Mouse (Mus musculus) skeletal muscle tissue, adult 2 months (tissue): Measurements from ENCODE around the gene Samd8.
A peak's percentile ranks its signal among the peaks of the same experiment; 100 is the strongest.

Experiments
- DNase-seq: peaks from one replicate; pipeline ENCODE4 v3.0.0-alpha.2; 2012; ENCODE audit warnings: low read depth, low spot score

Gene Samd8

GRCm38 (mm10) chr14:21750008-21750880, at the start of gene Samd8:
Gene Samd8 (plus strand): TSS chr14:21750531.
- peak; percentile 88 for DNase-seq

DNA sequence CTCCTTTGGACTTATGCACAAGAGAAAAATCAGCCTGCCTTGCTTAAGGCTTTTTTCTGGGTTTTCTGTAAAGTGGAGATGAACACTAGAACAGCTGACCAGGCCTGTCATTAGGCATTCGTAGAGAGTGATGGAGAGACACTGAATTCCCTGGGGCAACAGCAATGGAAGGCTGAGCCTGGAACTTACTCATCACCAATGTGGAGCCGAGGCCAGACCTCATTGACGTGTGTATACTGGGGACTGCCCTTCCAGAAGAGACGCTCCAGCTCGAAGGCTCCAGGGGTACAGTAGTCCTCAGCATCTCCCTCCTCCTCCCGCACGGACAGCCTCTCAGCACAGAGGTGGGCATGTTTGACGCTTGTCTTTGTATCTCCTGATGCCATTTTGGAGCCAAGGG, 47.6 kb upstream of the Samd8 start:
- DNase-seq: no peak

- no peak for DNase-seq
Measured at GRCm38 (mm10) chr14:21703255-21703654, 47.1 kb upstream of the Samd8 start.

DNA sequence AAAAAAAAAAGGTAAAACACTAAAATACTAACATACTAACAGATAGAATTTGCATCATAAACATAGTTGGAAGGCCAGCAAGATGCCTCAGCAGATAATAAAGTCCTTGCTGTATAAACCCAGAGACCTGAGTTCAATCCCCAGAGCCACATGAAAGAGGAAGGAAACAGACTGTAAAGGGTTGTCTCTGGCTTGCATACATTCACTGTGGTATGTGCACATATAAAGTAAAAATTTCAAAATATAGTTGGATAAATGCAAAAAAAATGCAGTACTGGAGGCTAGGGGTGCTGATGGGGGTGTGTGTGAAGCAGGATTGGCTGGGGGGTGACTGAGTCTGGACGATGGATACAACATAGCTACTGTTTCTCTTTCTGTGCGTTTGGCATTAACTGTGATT, 44.9 kb upstream of the Samd8 start:
- DNase-seq: no peak

DNA sequence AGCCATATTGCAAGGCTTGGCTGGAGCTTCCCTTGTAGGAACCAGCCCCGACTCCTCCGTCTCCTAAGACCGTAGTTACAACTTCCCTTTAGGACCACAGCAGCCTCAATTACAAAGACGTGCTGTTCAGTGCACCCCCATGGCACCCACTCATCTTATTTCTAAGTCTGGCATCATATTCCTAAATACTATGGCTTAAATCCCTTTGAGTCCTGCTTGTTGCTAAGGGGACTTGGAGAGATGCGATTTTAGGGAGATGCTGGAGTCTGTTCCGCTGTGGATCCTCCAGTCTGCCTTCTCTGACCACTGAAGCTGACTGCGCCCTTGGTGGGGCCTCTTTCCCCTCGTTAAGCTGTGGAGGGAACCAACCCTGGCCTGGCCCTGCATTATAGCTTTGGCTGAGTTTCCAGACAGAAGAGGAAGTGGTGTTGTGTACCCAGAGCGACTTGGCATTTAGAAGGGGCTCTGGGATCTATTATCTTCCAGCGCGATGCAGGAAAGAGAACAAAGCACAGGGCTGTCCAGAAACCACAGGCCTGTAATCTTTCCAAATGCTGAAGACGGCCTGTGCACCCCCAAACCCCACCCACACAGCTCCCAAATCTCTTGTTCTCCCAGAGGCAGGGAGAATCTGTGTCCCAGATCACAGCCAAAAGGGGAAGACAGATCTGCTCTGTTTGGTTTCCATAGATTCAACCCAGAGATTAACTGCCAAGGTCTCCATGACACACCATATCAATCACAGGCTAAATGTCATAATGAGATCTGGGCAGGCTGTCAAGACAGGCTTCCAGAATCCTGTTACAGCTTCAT, 43.4 kb upstream of the Samd8 start:
- peak; percentile 65 for DNase-seq

- DNase-seq: no peak
Measured at GRCm38 (mm10) chr14:21709545-21709944, 40.8 kb upstream of the Samd8 start.

DNA sequence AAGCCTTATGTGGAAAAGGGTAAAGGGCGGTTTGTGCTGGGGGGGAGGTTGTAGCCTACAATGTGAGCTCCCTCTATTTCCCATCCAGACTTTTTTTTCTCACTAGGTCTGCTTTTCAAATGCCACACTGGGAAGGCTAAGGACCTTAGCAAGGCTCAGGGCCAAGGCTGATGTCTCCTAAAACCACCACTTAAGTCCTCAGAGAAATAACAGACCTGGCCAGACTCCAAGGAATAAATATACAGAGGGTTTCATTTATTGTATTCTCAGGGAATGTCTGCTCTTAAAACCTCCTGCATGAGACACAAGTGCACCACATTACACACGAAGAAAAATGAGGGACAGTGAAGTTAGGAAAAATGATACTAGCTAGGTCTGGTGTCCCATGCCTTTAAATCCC, 39.1 kb upstream of the Samd8 start:
- DNase-seq: no peak

DNA sequence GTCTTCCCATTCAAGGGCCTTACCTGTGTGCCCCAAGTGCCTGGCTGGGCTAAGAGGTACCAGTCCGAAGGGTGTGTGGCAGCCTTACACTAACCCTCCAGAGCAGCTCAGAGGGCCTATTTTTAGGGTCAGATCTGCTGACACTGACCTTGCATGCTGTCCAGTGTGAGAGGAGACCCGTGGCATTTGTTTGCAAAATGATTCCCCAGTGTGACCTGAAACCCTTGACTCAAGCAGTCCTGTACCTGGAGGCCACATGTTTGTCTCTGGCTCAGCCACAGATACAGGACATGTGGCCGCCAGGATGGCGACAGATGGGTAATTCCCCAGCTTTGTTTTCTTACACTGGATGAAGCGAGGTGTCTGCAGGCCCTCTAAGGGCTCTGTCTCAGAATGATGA, 35.8 kb upstream of the Samd8 start, which contains the start of gene Dupd1:
Gene Dupd1 (minus strand): TSS at position 91 of the 400 bp plus-strand sequence.
- peak; percentile 83 for DNase-seq

- no peak for DNase-seq
Measured at GRCm38 (mm10) chr14:21719646-21720383, 30.5 kb upstream of the Samd8 start.

- DNase-seq: no peak
Measured at GRCm38 (mm10) chr14:21720430-21721205, 29.7 kb upstream of the Samd8 start.

GRCm38 (mm10) chr14:21722021-21722698, 28.2 kb upstream of the Samd8 start:
- DNase-seq: no peak

GRCm38 (mm10) chr14:21729031-21729732, 21.1 kb upstream of the Samd8 start:
- peak; percentile 72 for DNase-seq

GRCm38 (mm10) chr14:21729936-21730335, 20.4 kb upstream of the Samd8 start:
- no peak for DNase-seq

GRCm38 (mm10) chr14:21733131-21733905, 17.0 kb upstream of the Samd8 start:
- DNase-seq: no peak

- no peak for DNase-seq
Measured at GRCm38 (mm10) chr14:21740345-21740744, 10.0 kb upstream of the Samd8 start.

- DNase-seq: no peak
Measured at GRCm38 (mm10) chr14:21741314-21741713, 9.0 kb upstream of the Samd8 start.

GRCm38 (mm10) chr14:21741786-21742185, 8.5 kb upstream of the Samd8 start:
- peak; percentile 75 for DNase-seq

GRCm38 (mm10) chr14:21742441-21742840, 7.9 kb upstream of the Samd8 start:
- no peak for DNase-seq

DNA sequence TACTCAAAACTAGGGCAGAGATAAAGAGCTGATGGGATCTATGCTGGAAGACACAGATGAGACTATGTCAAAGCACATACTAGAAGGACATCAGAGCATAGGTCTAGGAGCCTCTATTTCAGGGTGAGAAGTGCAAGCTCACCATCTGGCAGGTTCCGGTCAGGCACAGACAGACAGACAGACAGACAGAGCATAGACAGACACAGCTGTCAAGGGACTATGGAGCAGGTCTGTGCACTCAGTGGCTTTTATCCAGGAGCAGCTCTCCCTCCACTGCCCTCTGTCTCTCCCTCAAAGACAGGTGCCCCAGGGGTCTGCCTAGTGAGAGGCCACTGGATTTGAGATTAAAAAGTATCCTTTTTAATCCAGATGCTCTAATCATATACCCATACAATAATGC, 6.2 kb upstream of the Samd8 start:
- DNase-seq: no peak
